Mouse (Mus musculus) T-helper 17 cell (primary cell): Measurements from ENCODE around the gene Ppm1f.
"Not testable (repeated sequence)": the region's sequence is repeated elsewhere in the genome, so short reads cannot be mapped to it uniquely, and the experiment has no call there.

Source experiments
- in situ Hi-C, 2 experiments: fragments of 300-600 bp; cut with MboI, MseI; formaldehyde crosslinking; loops; 1 replicate in 1 of 2; 2 replicates in 1 of 2; pipeline ENCODE4 v1.15.1; 2025; ENCODE audit warnings: high pct_unique_total_duplicates in 2 of 2

Ppm1f gene

DNA sequence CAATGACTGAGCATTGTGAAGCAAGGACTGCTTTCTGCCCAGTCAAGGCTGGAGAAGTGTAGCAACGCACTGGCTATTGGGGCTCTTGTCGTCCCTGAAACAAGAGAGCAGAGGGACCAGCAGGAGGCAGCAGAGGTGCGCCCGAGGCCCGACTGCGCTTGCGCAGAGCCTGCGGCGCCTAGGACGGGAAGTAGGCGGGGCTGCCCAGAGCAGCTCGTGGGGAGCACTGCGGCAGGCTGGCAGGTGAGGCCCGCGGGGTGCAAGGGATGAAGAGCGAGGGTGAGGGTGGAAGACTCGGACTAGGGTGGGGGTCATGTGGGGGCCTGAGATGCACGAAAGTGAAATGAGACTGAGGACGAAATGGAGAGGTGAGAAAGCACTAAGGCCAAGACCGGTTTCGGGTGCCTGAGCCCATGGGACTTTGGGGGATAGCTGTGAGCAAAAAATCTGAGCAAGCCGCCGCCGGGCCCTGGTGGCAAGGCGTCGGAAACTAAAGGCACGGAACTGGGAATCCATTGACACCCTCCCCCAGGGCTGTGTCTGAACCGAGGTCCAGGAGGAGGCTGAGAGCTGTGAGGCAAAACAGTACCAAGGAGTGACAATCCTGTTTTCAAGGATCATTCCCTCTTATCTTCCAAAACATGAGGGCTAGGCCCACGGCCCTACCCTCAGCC lies at the start of gene Ppm1f:
Ppm1f (plus strand) TSS at position 88 of the 674 bp plus-strand sequence.
- in situ Hi-C loops: loop anchor here in 1 of 2 experiments (10.0 kb wide), 1 partner anchor 308 kb away; the partner anchor contains the start of genes Rimbp3 and Ube2l3

DNA sequence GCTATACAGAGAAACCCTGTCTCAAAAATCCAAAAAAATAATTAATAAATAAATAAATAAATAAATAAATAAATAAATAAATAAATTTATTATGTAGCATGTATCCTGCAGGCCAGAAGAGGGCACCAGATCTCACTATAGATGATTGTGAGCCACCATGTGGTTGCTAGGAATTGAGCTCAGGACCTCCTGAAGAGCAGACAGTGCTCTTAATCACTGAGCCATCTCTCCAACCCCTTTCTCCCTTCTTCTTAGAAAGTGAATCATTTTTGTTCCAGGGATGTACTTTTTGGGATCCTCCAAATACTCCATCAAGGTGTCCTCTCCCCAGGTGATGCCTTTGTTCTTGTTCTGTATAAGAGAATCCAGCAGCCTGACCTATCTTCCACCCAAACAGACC lies 47.1 kb upstream of the Ppm1f start:
- in situ Hi-C loops: no loop called here

DNA sequence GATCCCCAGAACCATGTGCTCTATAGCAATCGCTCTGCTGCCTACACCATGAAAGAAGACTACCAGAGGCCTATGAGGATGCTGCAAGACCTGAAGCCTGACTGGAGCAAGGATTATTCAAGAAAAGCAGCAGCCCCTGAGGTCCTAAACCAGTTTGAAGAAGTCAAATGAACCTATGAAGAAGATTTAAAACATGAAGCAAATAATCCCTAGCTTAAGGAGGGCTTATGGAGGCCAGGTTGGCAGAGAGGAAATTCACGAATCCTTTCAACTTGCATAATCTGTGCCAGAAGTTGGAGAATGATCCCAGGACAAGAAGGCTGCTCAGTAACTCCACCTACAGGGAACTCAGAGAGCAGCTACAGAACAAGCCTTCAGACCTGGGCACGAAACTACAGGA lies 43.9 kb upstream of the Ppm1f start:
- in situ Hi-C loops: no loop called here

DNA sequence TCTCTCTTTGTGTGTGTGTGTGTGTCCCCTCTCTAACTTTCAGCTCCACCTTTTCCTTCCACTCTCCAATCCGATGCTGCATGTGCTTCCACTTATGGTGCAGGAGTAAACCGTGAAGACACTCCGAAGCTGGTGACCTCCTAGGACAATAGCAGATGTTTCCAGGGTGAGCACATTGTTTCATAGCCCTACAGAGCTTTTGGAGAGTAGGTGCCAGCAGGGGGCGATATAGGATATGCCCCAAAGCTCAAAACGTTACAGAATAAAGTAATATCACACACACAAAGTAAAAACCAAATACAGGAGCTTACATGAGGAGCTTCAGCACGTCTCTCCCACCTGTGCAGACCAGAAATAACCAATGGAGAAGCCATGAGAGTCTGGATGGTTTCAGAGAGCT lies 41.4 kb upstream of the Ppm1f start:
- in situ Hi-C loops: no loop called here

DNA sequence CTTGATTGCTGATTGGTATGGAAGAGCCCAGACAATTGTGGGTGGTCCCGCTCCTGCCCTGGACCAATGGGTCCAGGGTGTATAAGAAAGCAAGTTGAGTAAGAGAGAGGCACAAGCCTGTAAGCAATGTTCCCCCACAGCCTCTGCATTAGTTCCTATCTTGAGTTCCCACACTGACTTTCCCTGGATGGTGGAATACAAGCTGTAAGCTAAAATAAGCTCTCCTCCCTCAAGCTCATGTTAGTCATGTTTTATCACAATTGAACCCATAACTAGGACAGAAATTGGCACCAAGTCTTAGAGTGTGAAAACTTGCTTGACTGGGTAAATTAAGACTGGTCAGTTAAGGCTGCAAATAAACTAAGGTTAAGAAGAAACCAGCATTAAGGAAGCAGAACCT lies 40.7 kb upstream of the Ppm1f start:
- in situ Hi-C loops: no loop called here

DNA sequence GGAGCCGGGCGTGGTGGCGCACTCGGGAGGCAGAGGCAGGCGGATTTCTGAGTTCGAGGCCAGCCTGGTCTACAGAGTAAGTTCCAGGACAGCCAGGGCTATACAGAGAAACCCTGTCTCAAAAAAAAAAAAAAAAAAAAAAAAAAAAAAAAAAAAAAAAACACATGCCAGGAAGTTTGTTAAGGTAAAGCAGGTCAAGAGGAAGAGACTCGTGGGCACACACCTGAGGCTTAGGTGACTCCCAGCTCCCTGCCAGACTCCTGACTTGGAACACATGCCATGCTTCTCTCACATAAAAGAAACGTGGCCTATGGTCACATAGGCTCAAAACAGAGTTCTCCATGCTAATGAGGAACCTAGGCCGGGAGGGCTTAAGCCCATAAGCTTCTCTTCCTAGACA lies 40.2 kb upstream of the Ppm1f start:
- in situ Hi-C loops: not testable (repeated sequence)

DNA sequence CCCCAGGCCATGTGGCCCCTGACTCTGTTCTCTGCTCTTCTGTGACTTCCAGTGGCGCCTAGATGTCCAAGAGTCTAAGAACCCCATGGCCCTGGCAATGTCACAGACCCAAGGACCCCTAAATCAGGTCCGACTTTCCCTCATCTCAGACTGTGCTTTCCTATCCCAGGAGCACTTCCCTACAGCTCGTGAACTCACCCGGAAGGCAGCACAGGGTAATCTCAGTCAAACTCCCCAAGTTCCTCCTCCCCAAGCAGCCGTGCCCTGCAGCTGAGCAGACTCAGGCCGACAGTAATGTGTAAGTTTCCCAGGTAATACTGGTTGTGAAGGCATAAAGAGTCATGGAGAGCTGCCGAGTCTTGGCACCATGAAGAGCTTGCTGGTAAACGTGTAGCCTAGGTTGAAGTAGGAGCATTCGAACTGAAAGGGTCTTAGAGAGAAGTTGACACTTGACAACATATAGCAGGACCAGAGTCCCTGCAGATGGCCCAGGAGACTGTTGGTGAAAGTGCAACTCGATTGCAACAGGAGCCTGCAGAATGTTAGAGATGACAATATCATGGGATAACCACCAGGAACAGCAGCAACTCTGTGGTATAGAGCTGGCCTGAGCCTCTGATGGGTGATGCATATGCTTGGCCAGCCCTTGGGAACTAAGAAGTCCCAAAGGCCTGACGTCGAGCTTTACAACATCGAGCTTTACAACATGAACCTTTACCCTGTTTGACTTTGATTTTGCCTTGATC lies 39.4 kb upstream of the Ppm1f start:
- in situ Hi-C loops: no loop called here

DNA sequence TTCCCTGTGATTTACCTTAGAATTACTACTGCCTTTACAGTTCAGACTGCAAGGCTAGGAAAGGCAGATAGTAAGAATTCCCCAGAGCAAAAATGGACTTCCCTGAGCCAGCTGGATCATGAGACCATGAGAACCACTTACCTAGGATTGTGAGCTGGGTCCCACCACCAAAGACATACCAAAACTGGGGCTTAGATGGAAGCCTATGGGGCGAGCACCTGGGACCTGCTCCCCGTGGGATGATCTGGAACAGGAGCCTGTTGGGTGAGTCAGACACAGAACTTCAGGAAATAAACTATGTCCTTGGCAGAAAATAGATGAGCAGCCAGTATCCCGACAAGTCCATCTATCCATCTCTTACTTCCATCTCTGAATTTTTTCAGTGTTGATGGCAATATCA lies 34.0 kb upstream of the Ppm1f start:
- in situ Hi-C loops: loop anchor here in 1 of 2 experiments (5.0 kb wide), 1 partner anchor 45 kb away; no protein-coding TSS in a partner anchor

DNA sequence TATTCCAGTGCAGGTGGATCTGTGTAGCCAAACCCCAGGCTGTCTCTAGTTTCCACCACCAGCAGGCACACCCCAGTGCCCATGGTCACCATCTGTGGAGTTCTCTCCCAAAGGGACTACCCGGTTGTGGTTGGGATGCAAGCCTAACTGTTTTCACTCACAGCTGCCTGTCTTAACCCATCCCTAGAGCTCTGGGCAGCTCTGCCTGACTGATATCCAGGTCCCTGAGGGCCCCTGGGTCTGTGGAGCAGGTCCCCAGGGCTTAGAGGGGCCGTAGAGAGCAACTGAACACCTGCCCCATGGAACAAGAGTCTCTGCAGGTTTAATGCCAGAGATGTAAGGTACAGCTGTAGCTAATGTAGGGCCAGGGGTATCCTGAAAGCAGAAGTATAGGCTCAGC lies 32.3 kb upstream of the Ppm1f start, which contains the start of gene Igll1:
Igll1 (minus strand) TSS at position 8 of the 400 bp plus-strand sequence.
- in situ Hi-C loops: loop anchor here in 1 of 2 experiments (5.0 kb wide), 1 partner anchor 43 kb away; no protein-coding TSS in a partner anchor

DNA sequence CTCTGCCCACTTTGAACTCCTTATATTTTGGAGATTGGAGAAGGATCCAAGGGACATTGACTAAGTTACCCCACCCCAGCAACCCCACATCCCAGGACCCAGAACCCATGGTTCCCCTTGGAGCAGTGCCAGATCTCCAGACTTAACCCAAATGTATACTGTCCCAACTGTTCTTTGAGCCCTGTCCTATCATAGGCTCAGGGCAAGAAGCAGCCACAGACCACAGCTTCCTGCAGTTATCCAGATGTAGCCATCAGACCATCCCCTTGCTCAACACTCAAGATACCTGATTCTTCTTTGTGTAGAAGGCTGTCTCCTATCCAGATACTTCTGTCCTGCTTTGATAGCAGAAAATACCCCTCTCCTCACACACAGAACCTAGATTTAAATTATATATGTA lies 31.1 kb upstream of the Ppm1f start:
- in situ Hi-C loops: no loop called here

DNA sequence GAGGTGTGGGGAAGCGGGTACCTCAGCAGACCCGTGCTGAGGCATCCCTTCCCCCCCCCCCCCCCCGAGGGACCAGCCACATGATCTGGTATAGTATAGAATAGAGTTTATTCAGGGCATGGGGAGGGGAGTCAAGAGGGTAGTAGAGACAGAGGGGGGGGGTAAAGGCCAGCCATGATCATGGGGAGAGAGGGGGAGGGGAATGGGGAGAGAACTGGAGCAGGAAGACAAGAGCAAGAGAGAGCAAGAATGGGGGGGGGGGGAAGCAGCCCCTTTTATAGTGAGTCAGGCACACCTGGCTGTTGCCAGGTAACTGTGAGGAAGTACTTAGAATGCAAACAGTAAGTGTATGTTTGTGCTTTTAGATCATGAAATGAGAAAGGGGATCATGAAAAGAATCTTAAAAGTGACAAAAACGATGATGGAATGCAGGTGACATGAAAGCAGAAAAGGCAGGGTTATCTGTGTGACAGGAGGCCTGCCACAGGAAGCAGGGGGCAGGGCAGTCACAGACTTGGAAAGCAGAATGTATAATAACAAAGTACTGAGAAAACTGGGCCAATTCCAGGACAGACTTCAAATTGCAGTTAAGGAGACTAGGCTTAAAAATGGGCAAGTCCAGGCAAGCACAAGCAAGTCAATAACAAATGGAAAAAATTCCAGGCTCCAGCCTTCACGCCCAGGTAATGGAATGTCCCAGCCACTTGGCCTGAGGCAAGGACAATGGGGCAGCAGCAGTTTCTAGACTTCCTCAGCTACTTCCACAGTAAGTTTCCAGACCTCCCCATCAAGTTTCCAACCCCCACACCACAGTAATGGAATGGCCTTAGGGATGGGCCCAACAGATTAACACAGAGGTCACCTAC lies 30.3 kb upstream of the Ppm1f start:
- in situ Hi-C loops: no loop called here

DNA sequence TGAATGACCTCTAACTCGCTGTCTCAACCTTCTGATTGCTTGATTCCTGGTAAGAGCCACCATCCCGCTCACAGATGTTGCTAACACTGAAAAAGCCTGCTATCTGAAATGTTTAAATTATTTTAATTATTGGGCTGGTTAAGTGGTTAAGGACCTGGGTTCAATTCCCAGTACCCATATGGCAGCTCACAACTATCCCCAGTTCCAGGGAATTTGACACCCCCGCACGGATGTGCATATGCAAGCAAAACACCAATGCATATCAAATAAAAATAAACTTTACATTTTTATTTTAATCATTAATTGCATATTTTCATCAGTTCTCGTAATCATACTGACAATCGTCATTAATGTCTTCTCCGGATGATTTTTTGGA lies 26.0 kb upstream of the Ppm1f start:
- in situ Hi-C loops: no loop called here

DNA sequence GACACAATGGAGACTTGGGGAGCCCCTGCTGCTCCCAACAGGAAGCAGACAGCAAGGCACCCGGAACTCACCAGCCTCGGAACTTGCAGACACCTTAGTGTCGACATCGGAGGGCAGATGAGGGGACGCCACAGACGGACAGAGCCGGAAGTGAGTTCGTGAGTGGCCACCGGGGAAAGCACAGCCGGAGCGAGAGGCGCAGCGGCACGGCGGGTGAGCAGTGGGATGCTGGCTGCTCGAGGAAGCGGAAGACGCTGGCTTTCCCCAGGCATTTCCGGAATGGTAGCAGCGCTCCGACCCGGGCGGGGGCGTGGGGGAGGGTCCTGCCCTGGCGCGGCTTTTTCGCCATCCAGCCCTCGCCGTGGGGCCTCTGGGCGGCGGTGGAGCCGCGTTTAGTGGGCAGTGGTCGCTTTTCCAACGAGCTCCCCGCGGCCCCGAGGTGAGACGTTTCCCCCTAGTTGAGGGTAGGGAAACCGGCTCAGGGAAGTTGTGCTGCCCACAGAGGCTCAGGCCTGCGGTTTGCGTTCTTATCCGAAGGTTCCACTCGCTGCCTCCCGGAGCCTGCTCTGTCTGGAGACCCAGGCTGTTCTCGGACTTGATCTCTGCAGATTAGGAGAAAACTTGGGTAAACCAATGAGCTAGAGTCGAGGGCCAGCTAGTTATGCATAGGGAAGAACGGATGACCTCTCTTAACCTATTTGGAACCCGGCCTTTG lies 25.5 kb upstream of the Ppm1f start, which contains the start of the genes Top3b and Vpreb1:
Top3b (plus strand) TSS at position 120 of the 715 bp plus-strand sequence.
Vpreb1 (minus strand) TSS at position 227 of the 715 bp plus-strand sequence.
- in situ Hi-C loops: no loop called here

DNA sequence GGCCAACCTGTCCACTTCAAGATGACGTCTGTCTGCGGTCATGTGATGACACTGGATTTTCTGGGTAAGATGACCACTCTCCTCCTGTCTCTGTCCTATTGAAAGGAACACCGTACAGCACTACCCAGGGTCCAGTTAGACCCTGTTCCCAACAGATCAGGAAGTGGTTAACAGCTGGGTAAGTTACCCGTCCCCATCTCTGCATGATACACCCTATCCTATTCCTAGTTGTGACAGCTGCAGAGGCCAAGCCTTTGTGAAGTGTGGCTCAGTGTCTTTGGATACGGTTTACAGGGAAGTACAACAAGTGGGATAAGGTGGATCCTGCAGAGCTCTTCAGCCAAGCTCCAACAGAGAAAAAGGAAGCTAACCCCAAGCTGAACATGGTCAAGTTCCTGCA lies 17.2 kb upstream of the Ppm1f start:
- in situ Hi-C loops: no loop called here

DNA sequence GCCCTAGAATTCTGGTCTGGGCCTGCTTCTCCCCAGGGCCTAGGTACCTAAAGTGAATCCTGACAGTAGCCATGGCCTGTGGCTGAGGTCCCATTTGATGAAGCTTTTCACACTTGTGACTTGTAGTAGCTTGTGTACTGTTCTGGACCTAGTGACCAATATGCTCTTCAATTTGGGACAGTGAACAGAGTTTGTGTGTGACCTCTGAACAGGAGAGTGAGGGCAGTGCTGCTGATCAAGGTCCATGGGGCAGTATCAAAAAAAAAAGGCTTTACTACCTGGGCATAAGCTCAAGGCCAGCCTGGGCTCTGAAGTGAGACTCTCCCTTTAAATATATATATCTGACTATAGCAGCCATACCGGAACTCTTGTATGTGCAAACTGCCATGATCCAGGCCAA lies 7.9 kb upstream of the Ppm1f start:
- in situ Hi-C loops: no loop called here

DNA sequence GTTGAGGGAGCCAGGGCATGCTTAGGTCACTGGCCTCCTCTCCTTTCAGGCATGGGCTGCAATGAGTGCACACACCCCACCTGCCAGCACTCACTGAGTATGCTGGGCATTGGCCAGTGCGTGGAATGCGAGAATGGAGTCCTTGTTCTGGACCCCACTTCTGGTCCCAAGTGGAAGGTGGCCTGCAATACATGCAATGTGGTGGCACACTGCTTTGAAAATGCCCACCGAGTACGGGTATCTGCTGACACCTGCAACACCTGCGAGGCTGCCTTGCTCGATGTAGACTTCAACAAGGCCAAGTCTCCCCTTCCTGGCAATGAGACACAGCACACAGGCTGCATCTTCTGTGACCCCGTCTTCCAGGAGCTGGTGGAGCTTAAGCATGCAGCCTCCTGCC lies 3.9 kb upstream of the Ppm1f start:
- in situ Hi-C loops: loop anchor here in 1 of 2 experiments (10.0 kb wide), 1 partner anchor 312 kb away; the partner anchor contains the start of genes Rimbp3 and Ube2l3

DNA sequence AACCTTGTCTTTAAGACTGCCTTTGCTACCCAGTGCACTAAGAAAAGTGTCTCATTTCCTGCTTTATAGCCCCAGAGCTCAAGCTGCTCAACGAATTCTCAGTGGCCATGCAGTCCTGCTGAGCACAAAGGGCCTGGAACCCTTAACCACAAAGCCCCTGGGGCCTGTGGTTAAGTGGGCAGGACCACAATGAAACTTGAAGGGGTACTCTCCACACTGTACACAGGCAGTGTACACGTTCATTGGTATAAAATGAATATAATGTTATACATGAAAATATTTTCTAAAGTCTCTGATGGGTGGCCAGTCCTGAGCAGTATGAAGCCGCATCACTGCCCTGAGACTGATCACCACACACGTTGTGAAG lies 271 bp upstream of the Ppm1f start:
- in situ Hi-C loops: loop anchor here in 1 of 2 experiments (10.0 kb wide), 1 partner anchor 309 kb away; the partner anchor contains the start of genes Rimbp3 and Ube2l3

DNA sequence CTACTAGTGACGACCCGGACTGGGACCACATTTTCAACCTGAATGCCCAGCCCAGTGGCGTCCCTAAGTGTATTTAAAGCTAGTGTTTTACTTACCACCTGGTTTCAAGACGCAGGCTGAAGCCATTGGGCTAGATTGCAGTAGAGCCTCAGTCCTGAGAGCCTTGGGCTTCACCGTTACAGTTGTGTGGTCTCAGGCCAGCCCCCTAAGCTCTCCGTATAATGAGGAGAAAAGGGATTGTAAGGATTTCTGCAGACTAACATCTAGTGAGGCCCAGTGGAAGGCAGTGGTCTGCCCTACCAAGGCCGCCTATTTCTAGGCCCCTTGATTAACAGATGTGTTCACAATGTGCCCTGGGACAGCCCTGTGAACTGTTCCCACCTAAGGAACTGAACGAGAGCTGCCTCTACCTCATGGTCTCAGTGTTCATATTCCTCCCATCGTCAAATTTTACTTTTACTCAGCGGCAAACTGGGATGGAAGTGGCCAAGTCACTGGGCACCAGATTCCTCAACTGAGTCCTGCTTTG lies 851 bp downstream of the Ppm1f start:
- in situ Hi-C loops: loop anchor here in 1 of 2 experiments (10.0 kb wide), 1 partner anchor 308 kb away; the partner anchor contains the start of genes Rimbp3 and Ube2l3

DNA sequence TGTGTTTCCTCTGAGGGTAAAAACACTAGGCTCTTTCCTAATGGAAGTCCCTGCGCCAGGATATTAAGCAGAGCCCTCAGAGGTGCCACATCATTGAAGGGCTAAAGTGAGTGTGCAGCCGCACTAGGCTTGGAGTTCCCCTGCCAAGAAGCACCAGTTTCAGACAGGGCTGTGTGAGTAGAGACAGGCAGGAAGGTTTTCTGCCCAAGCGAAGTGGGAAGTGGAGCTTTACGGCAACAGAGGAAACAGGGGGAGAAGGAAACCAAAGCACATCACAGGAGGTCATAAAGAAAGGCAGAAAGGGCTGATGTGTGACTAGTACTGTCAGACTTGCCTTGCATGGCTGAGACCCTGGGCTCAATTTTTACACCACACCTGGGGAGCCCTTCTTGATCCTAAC lies 6.1 kb downstream of the Ppm1f start:
- in situ Hi-C loops: no loop called here

DNA sequence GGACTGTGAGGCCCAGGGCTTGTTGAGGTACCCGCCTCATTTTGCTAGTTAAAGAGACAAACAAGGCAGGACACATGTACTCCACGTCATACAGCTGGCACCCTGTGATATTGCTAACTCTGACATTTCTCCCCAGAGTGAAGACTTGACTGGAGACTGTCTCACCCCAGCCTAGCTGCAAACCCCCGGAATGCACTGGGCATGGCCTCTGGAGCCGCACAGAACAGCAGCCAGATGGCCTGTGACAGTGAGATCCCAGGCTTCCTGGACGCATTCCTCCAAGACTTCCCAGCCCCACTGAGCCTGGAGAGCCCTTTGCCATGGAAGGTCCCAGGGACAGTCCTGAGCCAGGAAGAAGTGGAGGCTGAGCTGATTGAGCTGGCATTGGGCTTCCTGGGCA lies 6.9 kb downstream of the Ppm1f start:
- in situ Hi-C loops: no loop called here

DNA sequence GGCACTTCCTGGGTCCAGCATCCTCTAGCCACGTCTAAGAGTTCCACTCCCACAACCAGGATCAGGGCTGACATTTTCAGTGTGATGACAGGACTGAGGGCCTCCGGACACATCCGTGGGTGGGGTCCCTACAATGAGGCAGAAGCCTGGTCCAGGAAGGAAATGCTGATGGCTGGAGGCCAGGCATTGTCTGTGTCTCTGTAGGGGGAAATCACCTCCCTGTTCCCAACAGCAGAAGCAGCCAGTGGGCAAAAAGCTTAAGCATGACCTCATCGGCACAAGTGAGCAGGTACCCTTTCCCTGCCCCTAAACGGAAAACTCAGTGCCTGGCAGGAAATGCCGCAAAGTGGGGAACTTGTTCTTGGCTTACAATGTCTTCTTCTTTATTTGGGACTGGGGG lies 11.5 kb downstream of the Ppm1f start:
- in situ Hi-C loops: loop anchor here in 1 of 2 experiments (5.0 kb wide), 2 partner anchors 45 to 325 kb away; partner anchors contain the start of gene Igll1
